Mouse (Mus musculus) liver, embryonic 13.5 days (tissue): ENCODE measurements around the gene Tmem211. TPM values are rescaled to one million over a fixed set of nuclear protein-coding genes. Genes with fewer than 3 reads are reported as not detected.

Experiments
- ATAC-seq: fragments of 200-750 bp; cut with Nextera tagmentation; 2 replicates; pipeline ENCODE4 v1.8.0; 2017; ENCODE audit warnings: low read depth, mild to moderate bottlenecking, moderate number of reproducible peaks, moderate library complexity
- DNase-seq: peaks from one replicate; pipeline ENCODE4 v3.0.0; 2022
- H3K27ac ChIP-seq: fragments of 300-500 bp; sonication (generic); 2 replicates; pipeline ENCODE4 v1.5.1; 2015; ENCODE audit warnings: moderate library complexity, mild to moderate bottlenecking, inconsistent platforms
- H3K27me3 ChIP-seq: fragments of 300-500 bp; sonication (generic); 2 replicates; pipeline ENCODE4 v1.6.1; 2015; ENCODE audit warnings: mild to moderate bottlenecking, inconsistent platforms
- H3K36me3 ChIP-seq: fragments of 300-500 bp; sonication (generic); 2 replicates; pipeline ENCODE4 v1.6.1; 2015; ENCODE audit warnings: mild to moderate bottlenecking, inconsistent platforms
- H3K4me1 ChIP-seq: fragments of 300-500 bp; sonication (generic); replicated peaks from 2 replicates; pipeline ENCODE4 v1.6.1; 2015; ENCODE audit warnings: inconsistent platforms
- H3K4me2 ChIP-seq: fragments of 300-500 bp; sonication (generic); 2 replicates; pipeline ENCODE4 v1.6.1; 2015; ENCODE audit warnings: inconsistent platforms, mild to moderate bottlenecking, moderate library complexity
- H3K4me3 ChIP-seq: fragments of 300-500 bp; sonication (generic); replicated peaks from 2 replicates; pipeline ENCODE4 v1.5.1; 2015; ENCODE audit warnings: mild to moderate bottlenecking, inconsistent platforms
- H3K9ac ChIP-seq: fragments of 300-500 bp; sonication (generic); 2 replicates; pipeline ENCODE4 v1.6.1; 2015; ENCODE audit warnings: mild to moderate bottlenecking, inconsistent platforms
- H3K9me3 ChIP-seq: fragments of 300-500 bp; sonication (generic); replicated peaks from 2 replicates; pipeline ENCODE4 v1.6.1; 2016; ENCODE audit warnings: inconsistent platforms
- WGBS: fragments of 180-500 bp; shearing (Covaris S2); methylation state at CpG from one replicate; pipeline ENCODE4 v1.1.7; 2015; ENCODE audit not compliant: insufficient replicate concordance; 5-methylcytosine and 5-hydroxymethylcytosine counted together
- polyA plus RNA-seq: library from polyadenylated mRNA; unstranded; fragments of >200 nt; fragmentation: Nextera tagmentation; extraction: Ambion mirVana; gene quantifications from 2 replicates; pipeline ENCODE4 v1.2.1, GENCODE M21; 2015

Gene Tmem211
- polyA plus RNA-seq, 1 experiment from 2014 or later, result not detected

DNA sequence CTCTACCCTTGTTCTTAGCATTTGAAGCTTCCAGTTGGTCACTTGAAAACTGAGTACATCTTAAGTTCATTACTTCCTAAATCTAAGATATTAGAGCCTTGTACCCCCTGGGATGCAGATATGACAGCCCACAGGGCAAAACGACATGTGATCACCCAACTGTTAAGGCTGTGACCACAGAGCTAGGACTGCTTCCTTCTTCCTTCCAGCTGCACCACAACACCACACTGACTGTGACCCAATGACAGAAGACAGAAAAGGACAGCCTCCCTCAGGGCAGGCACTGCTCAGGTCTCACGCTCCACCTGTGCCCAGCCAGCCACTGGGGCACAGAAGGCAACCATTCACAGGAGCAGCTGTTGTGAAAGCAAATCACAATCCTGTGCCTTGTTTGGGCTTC is 57.0 kb downstream of the Tmem211 start:
- ATAC-seq, result no peak
- Histone ChIP-seq H3K4me1 (no peaks in the 10 kb centered on the region), H3K36me3 (no peaks in the 10 kb centered on the region), H3K9me3 (no peaks in the 10 kb centered on the region), H3K27ac (no peak overlapping the region), H3K27me3 (peaks cover 26% of the 10 kb centered on the region), H3K4me2 (no peak overlapping the region), H3K9ac (no peak overlapping the region), H3K4me3 (no peak overlapping the region)
- DNase-seq, result no peak
- 14% methylated on average over 2 of the region's 2 CpGs for WGBS

DNA sequence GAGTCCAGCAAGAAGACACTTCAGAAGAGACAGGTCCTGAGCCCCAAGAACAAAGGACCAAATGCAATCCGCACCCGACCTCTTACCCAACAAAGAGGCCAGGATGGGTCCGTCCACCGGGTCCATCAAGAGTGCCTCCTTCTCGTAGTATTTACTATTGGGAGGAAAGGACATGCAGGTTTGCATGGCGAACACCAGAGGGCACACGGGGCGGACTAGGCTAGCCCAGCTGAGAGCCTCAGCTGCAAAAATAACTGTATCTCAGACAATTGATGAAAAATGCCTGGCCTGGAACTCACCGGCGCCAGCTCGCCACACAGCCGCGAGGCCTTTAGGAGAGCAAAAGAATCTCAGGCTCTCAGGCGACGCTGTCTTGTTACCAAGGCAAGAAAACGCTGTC is 58.8 kb downstream of the Tmem211 start:
- DNase-seq, result no peak
- no peaks in the 10 kb centered on the region for H3K4me1 ChIP-seq
- H3K9me3 ChIP-seq, result no peaks in the 10 kb centered on the region
- H3K4me2 ChIP-seq, result no peak overlapping the region
- H3K36me3 ChIP-seq, result no peaks in the 10 kb centered on the region
- WGBS, result 49% methylated on average over 16 of the region's 16 CpGs
- H3K9ac ChIP-seq, result no peak overlapping the region
- no peak for ATAC-seq
- no peak overlapping the region for H3K4me3 ChIP-seq
- no peak overlapping the region for H3K27ac ChIP-seq
- peaks cover 39% of the 10 kb centered on the region for H3K27me3 ChIP-seq

DNA sequence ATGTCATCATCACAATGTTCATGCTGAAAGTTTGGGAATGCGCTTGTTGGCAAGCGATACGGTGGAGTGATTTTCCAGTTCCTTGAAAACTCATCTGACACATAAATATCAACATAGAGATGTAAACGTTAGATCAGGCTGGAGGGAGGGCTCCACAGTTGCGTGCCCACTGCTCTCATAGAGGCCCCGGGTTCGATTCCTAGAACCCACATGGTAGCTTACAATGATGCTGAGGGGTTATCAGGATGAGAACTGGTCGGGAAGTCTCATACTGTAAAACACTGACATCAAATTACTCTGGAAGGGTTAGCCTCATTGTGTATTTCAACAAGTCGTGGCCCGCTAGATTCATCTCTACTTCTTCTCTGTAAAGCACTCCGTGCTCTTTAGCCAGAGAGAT is 59.3 kb downstream of the Tmem211 start:
- Histone ChIP-seq H3K9me3 (no peaks in the 10 kb centered on the region), H3K4me1 (no peaks in the 10 kb centered on the region), H3K4me2 (no peak overlapping the region), H3K27me3 (peaks cover 39% of the 10 kb centered on the region), H3K36me3 (no peaks in the 10 kb centered on the region), H3K9ac (no peak overlapping the region), H3K4me3 (no peak overlapping the region), H3K27ac (no peak overlapping the region)
- 59% methylated on average over 11 of the region's 11 CpGs for WGBS
- no peak for ATAC-seq
- DNase-seq, result no peak

DNA sequence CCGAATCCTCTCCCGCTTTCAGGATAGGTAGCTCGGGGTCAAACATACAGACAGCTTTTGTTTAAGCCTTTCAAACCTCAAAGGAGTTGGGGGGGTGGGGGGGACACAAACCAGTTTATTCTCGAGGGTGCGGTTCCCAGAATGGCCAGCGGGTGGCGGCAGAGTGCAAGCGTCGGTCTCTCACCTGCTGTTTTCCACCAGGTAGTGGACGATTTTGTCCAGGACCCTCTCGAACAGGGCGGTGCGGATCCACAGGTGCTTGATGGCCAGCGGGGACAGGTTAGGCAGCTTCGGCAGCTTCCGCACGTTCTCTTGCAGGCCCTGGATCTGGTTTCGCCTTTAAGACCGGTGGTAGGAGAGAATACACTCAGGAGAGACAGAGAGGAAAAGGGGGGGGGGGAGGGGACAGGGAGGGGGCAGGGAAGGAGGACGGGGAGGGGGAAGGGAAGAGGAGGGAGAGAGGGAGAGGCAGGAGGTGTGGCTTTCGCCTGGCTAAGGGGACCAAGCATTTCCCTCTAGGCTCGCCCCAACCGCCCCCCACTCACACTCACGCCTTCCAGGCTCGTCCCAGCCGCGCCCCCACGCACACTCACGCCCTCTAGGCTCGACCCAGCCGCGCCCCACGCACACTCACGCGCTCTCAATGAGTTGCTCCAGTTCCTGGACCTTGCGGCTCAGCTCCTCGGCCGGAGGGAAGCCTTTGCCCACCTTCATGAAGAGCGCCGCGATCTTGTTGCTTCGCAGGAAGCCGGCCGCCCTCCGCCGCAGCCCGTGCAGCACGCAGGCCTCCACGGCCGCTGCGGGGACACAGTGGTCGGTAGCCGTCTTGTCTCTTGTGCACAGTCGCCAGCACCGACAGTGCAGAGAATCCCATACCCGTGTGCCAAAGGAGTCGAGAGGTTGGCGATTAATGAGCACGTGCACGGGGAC is 60.1 kb downstream of the Tmem211 start:
- Histone ChIP-seq H3K27ac (no peak overlapping the region), H3K9me3 (no peaks in the 10 kb centered on the region), H3K27me3 (peaks cover 39% of the 10 kb centered on the region), H3K4me3 (no peak overlapping the region), H3K4me1 (no peaks in the 10 kb centered on the region), H3K9ac (no peak overlapping the region), H3K4me2 (no peak overlapping the region), H3K36me3 (no peaks in the 10 kb centered on the region)
- ATAC-seq, result no peak
- 6% methylated on average over 59 of the region's 60 CpGs for WGBS
- DNase-seq, result no peak

DNA sequence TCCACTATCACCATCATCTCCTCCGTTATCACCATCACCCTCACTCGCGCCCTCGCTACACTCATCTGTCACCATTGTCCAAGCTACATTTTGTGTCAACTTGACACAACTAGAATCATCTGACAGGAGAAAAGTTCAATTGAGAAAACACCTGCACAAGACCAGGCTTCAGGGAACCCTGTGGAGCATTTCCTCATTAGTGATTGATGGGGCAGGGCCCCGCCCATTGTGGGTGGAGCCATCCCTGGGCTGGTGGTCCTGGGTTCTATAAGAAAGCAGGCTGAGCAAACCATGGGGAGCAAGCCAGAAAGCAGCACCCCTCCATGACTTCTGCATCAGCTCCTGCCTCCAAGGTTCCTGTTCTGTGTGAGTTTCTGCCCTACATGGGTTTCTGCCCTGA is 61.1 kb downstream of the Tmem211 start:
- WGBS, result 40% methylated on average over 5 of the region's 5 CpGs
- no peak for ATAC-seq
- Histone ChIP-seq H3K4me2 (no peak overlapping the region), H3K27me3 (peaks cover 39% of the 10 kb centered on the region), H3K4me1 (no peaks in the 10 kb centered on the region), H3K4me3 (no peak overlapping the region), H3K9ac (no peak overlapping the region), H3K9me3 (no peaks in the 10 kb centered on the region), H3K27ac (no peak overlapping the region), H3K36me3 (no peaks in the 10 kb centered on the region)
- no peak for DNase-seq

DNA sequence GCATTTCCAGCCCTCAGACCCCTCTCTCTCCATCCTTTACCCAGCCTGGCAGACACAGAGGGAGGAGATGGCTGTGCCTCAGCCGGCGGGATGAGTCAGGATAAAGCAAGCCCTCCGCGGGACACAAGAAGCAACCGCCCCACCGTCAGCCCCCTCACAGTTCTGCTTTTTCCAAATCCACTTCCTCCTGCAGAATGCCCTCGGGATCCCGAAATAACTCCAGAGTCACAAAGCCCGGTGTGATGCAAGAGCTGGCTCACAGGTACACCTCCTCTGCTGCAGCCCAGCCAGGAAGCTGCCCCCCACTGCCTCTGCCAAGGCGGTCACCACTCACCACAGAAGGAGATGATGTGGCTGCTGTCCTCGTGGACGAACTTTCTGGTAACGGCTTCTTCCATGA is 61.8 kb downstream of the Tmem211 start:
- Histone ChIP-seq H3K4me3 (no peak overlapping the region), H3K27me3 (peaks cover 39% of the 10 kb centered on the region), H3K9me3 (no peaks in the 10 kb centered on the region), H3K4me2 (no peak overlapping the region), H3K27ac (no peak overlapping the region), H3K36me3 (no peaks in the 10 kb centered on the region), H3K4me1 (no peaks in the 10 kb centered on the region), H3K9ac (no peak overlapping the region)
- 25% methylated on average over 13 of the region's 13 CpGs for WGBS
- DNase-seq, result no peak
- no peak for ATAC-seq

Other genes starting within 250 kb of the Tmem211 start
- 1.7 and 2.1 TPM in 2 replicates for gene Grk3, start 211.1 kb upstream of the Tmem211 start, polyA plus RNA-seq
- gene Crybb2, start 156.8 kb upstream of the Tmem211 start, polyA plus RNA-seq, result not detected in 2 replicates
- gene Crybb3, start 145.3 kb upstream of the Tmem211 start, polyA plus RNA-seq, result not detected in 2 replicates
- 0.98 and 1.2 TPM in 2 replicates for gene 2900026A02Rik, start 5.7 kb upstream of the Tmem211 start, polyA plus RNA-seq
- 1.4 and 2.0 TPM in 2 replicates for gene Sgsm1, start 83.9 kb downstream of the Tmem211 start, polyA plus RNA-seq
- not detected in 2 replicates for gene Aym1, start 130.4 kb downstream of the Tmem211 start, polyA plus RNA-seq